Mouse (Mus musculus): ENCODE results near the gene Cyba.

DNA sequence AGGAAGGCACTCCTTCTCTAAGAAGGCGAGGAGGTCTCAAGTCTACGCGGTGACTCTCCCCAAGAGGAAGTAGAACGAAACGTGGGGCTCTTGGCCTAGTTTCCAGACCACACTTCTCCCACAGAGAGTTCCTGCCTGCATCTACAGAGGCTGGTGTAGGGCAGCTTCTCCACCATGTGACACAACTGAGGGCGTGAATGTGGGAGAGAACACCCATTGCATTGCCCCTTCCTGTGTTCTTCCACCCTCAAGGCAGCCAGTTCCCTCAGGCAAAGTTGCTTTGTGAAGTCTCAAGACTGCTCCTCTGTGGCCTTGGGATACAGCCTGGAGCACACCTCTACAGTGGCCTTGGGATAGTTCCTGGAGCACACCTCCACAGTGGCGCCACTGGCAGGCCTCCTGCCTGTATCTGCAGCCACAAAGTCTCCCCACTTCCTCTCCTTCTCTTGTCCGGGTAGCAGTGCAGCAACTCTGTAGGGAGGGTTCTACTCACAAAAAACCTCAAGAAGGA, 41.2 kb upstream of the Cyba start:
- no peak for TF ChIP-seq CTCF (IDR thresholded peaks at IDR 0.05; ENCODE audit: extremely low read depth, insufficient read length, insufficient replicate concordance, low read depth, low read length)
- TF ChIP-seq POLR2A (IDR thresholded peaks at IDR 0.05; ENCODE audit: low read depth, low read length), result no peak

Data from small intestine, adult 2 months (tissue).